Mouse (Mus musculus): ENCODE data around the gene Atg7. TPM values are rescaled to one million over a fixed set of nuclear protein-coding genes. Genes with fewer than 3 reads are reported as not detected.

Atg7 gene
- total and polyA plus RNA-seq, 3 experiments, result 11.1 to 15.7 (median 14.8) TPM

- Histone ChIP-seq H3K9me3 (replicated peaks; ENCODE audit: low read length) (no peaks in the 10 kb centered on the region), H3K27ac (ENCODE audit: insufficient read depth, low read depth) (no peak overlapping the region), H3K4me3 (replicated peaks in 1 of 3; ENCODE audit: low read depth in 2 of 3, low read length in 2 of 3, poor library complexity in 1 of 3) (no peak overlapping the region), H3K79me2 (replicated peaks; ENCODE audit: control insufficient read depth, extremely low read depth, insufficient read depth, poor library complexity, severe bottlenecking) (peaks cover 70% of the 10 kb centered on the region), H3K4me2 (ENCODE audit: insufficient read depth, low read depth, poor library complexity, severe bottlenecking) (no peak overlapping the region), H3K27me3 (replicated peaks) (no peaks in the 10 kb centered on the region), H3K36me3 (replicated peaks in 1 of 2; ENCODE audit: control insufficient read depth in 1 of 2, insufficient read depth in 1 of 2, low read length in 1 of 2) (peaks cover 21 to 72% of the 10 kb centered on the region in 2 experiments), H3K9ac (ENCODE audit: insufficient read depth, low read depth) (no peak overlapping the region), H3K4me1 (ENCODE audit: control insufficient read depth in 1 of 2, insufficient read depth in 2 of 2) (peaks cover 50 to 92% of the 10 kb centered on the region in 2 experiments)
- no peak for TF ChIP-seq UBTF (IDR thresholded peaks at IDR 0.05; ENCODE audit: low read depth, low read length)
- no peak for TF ChIP-seq RCOR1 (conservative IDR thresholded peaks at IDR 0.05; ENCODE audit: low read depth, low read length)
- TF ChIP-seq IRF4 (IDR thresholded peaks at IDR 0.05; ENCODE audit: low read depth, low read length), result no peak
- TF ChIP-seq CTCF (conservative IDR thresholded peaks at IDR 0.05 in 1 of 2, IDR thresholded peaks at IDR 0.05 in 1 of 2; ENCODE audit: low read depth in 2 of 2, low read length in 2 of 2), result no peak
- no peak for TF ChIP-seq CHD2 (IDR thresholded peaks at IDR 0.05; ENCODE audit: low read length)
- no peak for TF ChIP-seq ETS1 (conservative IDR thresholded peaks at IDR 0.05; ENCODE audit: low read depth, low read length)
- TF ChIP-seq TBP (conservative IDR thresholded peaks at IDR 0.05; ENCODE audit: low read depth, low read length), result no peak
- TF ChIP-seq CHD1 (IDR thresholded peaks at IDR 0.05; ENCODE audit: low read depth, low read length), result no peak
- no peak for TF ChIP-seq MAX (IDR thresholded peaks at IDR 0.05; ENCODE audit: low read length)
- TF ChIP-seq HCFC1 (IDR thresholded peaks at IDR 0.05; ENCODE audit: low read depth, low read length), result no peak
- DNase-seq (ENCODE audit: extremely low read depth), result no peak
- dilution Hi-C loops (cut with MboI; ENCODE audit: extremely low pct_ligation_motif_present, extremely low pct_unique_long_range_greater_than_20kb, low sequenced_read_pairs) (no loop called here), in situ Hi-C loops (cut with MboI; ENCODE audit: low pct_ligation_motif_present, low pct_unique_long_range_greater_than_20kb, low sequenced_read_pairs) (no loop called here)
Observed at GRCm38 (mm10) chr6:114885129-114885528, 242.2 kb downstream of the Atg7 start.

- DNase-seq (ENCODE audit: extremely low read depth), result peak; percentile 79
- H3K4me2 ChIP-seq (ENCODE audit: insufficient read depth, low read depth, poor library complexity, severe bottlenecking), result peak overlapping the region; percentile 48
- no peaks in the 10 kb centered on the region for H3K27me3 ChIP-seq (replicated peaks)
- in situ Hi-C loops (cut with MboI; ENCODE audit: low pct_ligation_motif_present, low pct_unique_long_range_greater_than_20kb, low sequenced_read_pairs), result no loop called here
- dilution Hi-C loops (cut with MboI; ENCODE audit: extremely low pct_ligation_motif_present, extremely low pct_unique_long_range_greater_than_20kb, low sequenced_read_pairs), result no loop called here
- H3K4me3 ChIP-seq (replicated peaks in 1 of 3; ENCODE audit: low read depth in 2 of 3, low read length in 2 of 3, poor library complexity in 1 of 3), result peak overlapping the region in 1 of 3 experiments; percentile 15
- H3K36me3 ChIP-seq (replicated peaks in 1 of 2; ENCODE audit: control insufficient read depth in 1 of 2, insufficient read depth in 1 of 2, low read length in 1 of 2), result peaks cover 20 to 72% of the 10 kb centered on the region in 2 experiments
- H3K27ac ChIP-seq (ENCODE audit: insufficient read depth, low read depth), result peak overlapping the region; percentile 68
- H3K79me2 ChIP-seq (replicated peaks; ENCODE audit: control insufficient read depth, extremely low read depth, insufficient read depth, poor library complexity, severe bottlenecking), result peaks cover 70% of the 10 kb centered on the region
- peak; percentile 64 for TF ChIP-seq BHLHE40 (IDR thresholded peaks at IDR 0.05; ENCODE audit: low read depth, low read length)
- peak; percentile 77 for TF ChIP-seq MEF2A (IDR thresholded peaks at IDR 0.05; ENCODE audit: borderline replicate concordance, low read depth, low read length)
- TF ChIP-seq SIN3A (IDR thresholded peaks at IDR 0.05; ENCODE audit: low read length), result peak; percentile 52; the same call in 1 of the 2 replicates
- TF ChIP-seq IRF4 (IDR thresholded peaks at IDR 0.05; ENCODE audit: low read depth, low read length), result peak; percentile 94
- TF ChIP-seq ETS1 (conservative IDR thresholded peaks at IDR 0.05; ENCODE audit: low read depth, low read length), result peak; percentile 64
- TF ChIP-seq ZC3H11A (IDR thresholded peaks at IDR 0.05; ENCODE audit: low read depth, low read length), result no peak
- no peak for TF ChIP-seq KAT2A (IDR thresholded peaks at IDR 0.05; ENCODE audit: insufficient replicate concordance, low read length)
- no peak for TF ChIP-seq CHD1 (IDR thresholded peaks at IDR 0.05; ENCODE audit: low read depth, low read length)
- TF ChIP-seq JUND (conservative IDR thresholded peaks at IDR 0.05; ENCODE audit: low read depth, low read length), result peak; percentile 38; the same call in 1 of the 2 replicates
- peak; percentile 19 for TF ChIP-seq TCF12 (IDR thresholded peaks at IDR 0.05; ENCODE audit: low read depth, low read length)
- peak; percentile 63; the same call in 1 of the 2 replicates for TF ChIP-seq MYC (IDR thresholded peaks at IDR 0.05; ENCODE audit: low read depth, low read length)
- TF ChIP-seq EP300 (IDR thresholded peaks at IDR 0.05; ENCODE audit: low read length), result peak; percentile 92
- TF ChIP-seq RCOR1 (conservative IDR thresholded peaks at IDR 0.05; ENCODE audit: low read depth, low read length), result peak; percentile 68; the same call in 1 of the 2 replicates
- TF ChIP-seq CHD2 (IDR thresholded peaks at IDR 0.05; ENCODE audit: low read length), result peak; percentile 57
- 0 out of 2 replicates have a peak, but pooled peaks have one; percentile 18 for TF ChIP-seq NRF1 (IDR thresholded peaks at IDR 0.05; ENCODE audit: low read depth, low read length)
- TF ChIP-seq MAX (IDR thresholded peaks at IDR 0.05; ENCODE audit: low read length), result peak; percentile 51
- TF ChIP-seq MAZ (IDR thresholded peaks at IDR 0.05; ENCODE audit: low read depth, low read length), result no peak
- no peak for TF ChIP-seq ZKSCAN1 (IDR thresholded peaks at IDR 0.05; ENCODE audit: borderline replicate concordance, low read depth, low read length)
- H3K4me1 ChIP-seq (ENCODE audit: control insufficient read depth in 1 of 2, insufficient read depth in 2 of 2), result peaks cover 57 to 93% of the 10 kb centered on the region in 2 experiments
- H3K9ac ChIP-seq (ENCODE audit: insufficient read depth, low read depth), result no peak overlapping the region
- no peaks in the 10 kb centered on the region for H3K9me3 ChIP-seq (replicated peaks; ENCODE audit: low read length)
Observed at GRCm38 (mm10) chr6:114886012-114886411, 243.1 kb downstream of the Atg7 start.
